Mouse (Mus musculus) stomach, embryonic 14.5 days (tissue): ENCODE measurements around the gene Rxfp3. TPM values are rescaled to one million over a fixed set of nuclear protein-coding genes. Genes with fewer than 3 reads are reported as not detected.
A peak's percentile ranks its signal among the peaks of the same experiment; 100 is the strongest.

Experiments used
- ATAC-seq: fragments of 200-750 bp; cut with Nextera tagmentation; 2 replicates; pipeline ENCODE4 v1.8.0; 2017; ENCODE audit warnings: low read depth, moderate TSS enrichment; ENCODE audit not compliant: insufficient number of reproducible peaks, insufficient read depth, low FRiP score
- H3K27ac ChIP-seq: fragments of 300-500 bp; sonication (generic); 2 replicates; pipeline ENCODE4 v1.5.1; 2014; ENCODE audit warnings: mild to moderate bottlenecking, low read length, moderate library complexity, mixed read lengths
- H3K27me3 ChIP-seq: fragments of 300-500 bp; sonication (generic); 2 replicates; pipeline ENCODE4 v1.6.1; 2014; ENCODE audit warnings: low read length, control low read depth, mixed read lengths; ENCODE audit not compliant: control insufficient read depth, insufficient read depth
- H3K36me3 ChIP-seq: fragments of 300-500 bp; sonication (generic); 2 replicates; pipeline ENCODE4 v1.6.1; 2014; ENCODE audit warnings: mild to moderate bottlenecking, control low read depth, low read length, moderate library complexity, mixed read lengths; ENCODE audit not compliant: control insufficient read depth, insufficient read depth
- H3K4me1 ChIP-seq: fragments of 300-500 bp; sonication (generic); 2 replicates; pipeline ENCODE4 v1.6.1; 2014; ENCODE audit warnings: low read length, control low read depth, mixed read lengths; ENCODE audit not compliant: control insufficient read depth, insufficient read depth
- H3K4me2 ChIP-seq: fragments of 300-500 bp; sonication (generic); replicated peaks from 2 replicates; pipeline ENCODE4 v1.6.1; 2014; ENCODE audit warnings: low read depth, low read length, control low read depth
- H3K4me3 ChIP-seq: fragments of 300-500 bp; sonication (generic); 2 replicates; pipeline ENCODE4 v1.5.1; 2014; ENCODE audit warnings: low read depth, low read length, control low read depth
- H3K9ac ChIP-seq: fragments of 300-500 bp; sonication (generic); replicated peaks from 2 replicates; pipeline ENCODE4 v1.6.1; 2014; ENCODE audit warnings: low read depth, mild to moderate bottlenecking, control low read depth, low read length, moderate library complexity, mixed read lengths
- H3K9me3 ChIP-seq: fragments of 300-500 bp; sonication (generic); 2 replicates; pipeline ENCODE4 v1.6.1; 2016; ENCODE audit warnings: low read depth, low read length, control low read depth; ENCODE audit not compliant: control insufficient read depth
- WGBS: fragments of 180-500 bp; shearing (Covaris S2); extraction: QIAGEN DNeasy Blood & Tissue Kit; methylation state at CpG from one replicate; pipeline ENCODE4 v1.1.7; 2014; 5-methylcytosine and 5-hydroxymethylcytosine counted together
- polyA plus RNA-seq: library from polyadenylated mRNA; unstranded; fragments of >200 nt; fragmentation: Nextera tagmentation; extraction: Ambion mirVana; gene quantifications from 2 replicates; pipeline ENCODE4 v1.2.1, GENCODE M21; 2014

The Rxfp3 gene
- 0.10 and 0.13 TPM in 2 replicates for polyA plus RNA-seq

GRCm38 (mm10) chr15:11037711-11038110, at the start of gene Rxfp3:
Rxfp3 (minus strand) TSS chr15:11037991.
- H3K36me3 ChIP-seq = no peaks in the 10 kb centered on the region
- peaks cover 15% of the 10 kb centered on the region; the same call in 1 of the 2 replicates for H3K4me1 ChIP-seq
- H3K4me2 ChIP-seq = peak within 1 kb of the TSS; percentile 55
- no peak for ATAC-seq
- 4% methylated on average over 16 of the region's 16 CpGs for WGBS
- H3K27me3 ChIP-seq = peaks cover 37% of the 10 kb centered on the region
- H3K9me3 ChIP-seq = no peaks in the 10 kb centered on the region
- no peak within 1 kb of the TSS for H3K27ac ChIP-seq
- no peak within 1 kb of the TSS for H3K9ac ChIP-seq
- peak within 1 kb of the TSS; percentile 28 for H3K4me3 ChIP-seq

GRCm38 (mm10) chr15:11084993-11085365, 47.2 kb upstream of the Rxfp3 start:
- H3K9me3 ChIP-seq = no peaks in the 10 kb centered on the region
- peaks cover 4% of the 10 kb centered on the region; the same call in 1 of the 2 replicates for H3K4me1 ChIP-seq
- H3K4me3 ChIP-seq = no peak overlapping the region
- 20% methylated on average over 1 of the region's 1 CpGs for WGBS
- no peaks in the 10 kb centered on the region for H3K36me3 ChIP-seq
- no peak overlapping the region for H3K4me2 ChIP-seq
- H3K27me3 ChIP-seq = no peaks in the 10 kb centered on the region
- no peak overlapping the region for H3K27ac ChIP-seq
- H3K9ac ChIP-seq = no peak overlapping the region
- no peak for ATAC-seq

GRCm38 (mm10) chr15:11084241-11084992, 46.6 kb upstream of the Rxfp3 start:
- Histone ChIP-seq H3K4me2 (no peak overlapping the region), H3K27ac (no peak overlapping the region; the same call in 1 of the 2 replicates), H3K9me3 (no peaks in the 10 kb centered on the region), H3K4me3 (no peak overlapping the region), H3K27me3 (no peaks in the 10 kb centered on the region), H3K36me3 (no peaks in the 10 kb centered on the region), H3K9ac (no peak overlapping the region), H3K4me1 (peaks cover 4% of the 10 kb centered on the region; the same call in 1 of the 2 replicates)
- ATAC-seq = no peak
- 18% methylated on average over 9 of the region's 9 CpGs for WGBS

GRCm38 (mm10) chr15:11083678-11084077, 45.9 kb upstream of the Rxfp3 start:
- Histone ChIP-seq H3K9ac (no peak overlapping the region), H3K4me3 (no peak overlapping the region), H3K27ac (no peak overlapping the region), H3K9me3 (no peaks in the 10 kb centered on the region), H3K4me2 (no peak overlapping the region), H3K27me3 (no peaks in the 10 kb centered on the region), H3K36me3 (no peaks in the 10 kb centered on the region), H3K4me1 (peaks cover 4% of the 10 kb centered on the region; the same call in 1 of the 2 replicates)
- ATAC-seq = no peak
- WGBS = 85% methylated on average over 3 of the region's 3 CpGs

DNA sequence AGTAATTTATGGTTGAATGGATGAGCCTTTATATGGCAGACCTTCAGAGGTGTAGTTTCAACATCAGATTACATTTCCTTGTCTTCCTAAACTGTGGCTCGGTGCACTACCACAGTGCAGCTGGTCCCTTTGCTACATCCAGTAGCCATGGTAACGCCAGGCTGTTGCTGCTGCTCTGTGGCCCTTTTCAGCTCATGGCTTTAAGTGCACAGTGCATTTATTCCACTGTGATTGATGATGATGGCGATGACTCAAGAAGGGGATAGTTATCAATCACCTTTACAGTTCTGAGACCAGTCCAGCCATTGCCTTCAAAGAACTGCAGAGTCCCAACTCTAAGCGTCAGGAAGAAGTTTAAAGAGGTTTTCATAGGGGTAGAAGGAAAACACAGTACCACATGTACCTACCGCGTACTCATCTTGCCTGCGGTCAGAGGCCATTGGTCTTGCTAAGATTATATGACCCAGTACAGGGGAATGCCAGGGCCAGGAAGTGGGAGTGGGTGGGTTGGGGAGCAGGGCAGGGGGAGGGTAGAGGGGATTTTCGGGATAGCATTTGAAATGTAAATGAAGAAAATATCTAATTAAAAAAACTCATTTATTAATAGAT, 45.3 kb upstream of the Rxfp3 start:
- Histone ChIP-seq H3K27me3 (no peaks in the 10 kb centered on the region), H3K36me3 (no peaks in the 10 kb centered on the region), H3K9me3 (no peaks in the 10 kb centered on the region), H3K4me3 (no peak overlapping the region), H3K27ac (no peak overlapping the region), H3K4me2 (no peak overlapping the region), H3K4me1 (peaks cover 4% of the 10 kb centered on the region; the same call in 1 of the 2 replicates), H3K9ac (no peak overlapping the region)
- WGBS = 31% methylated on average over 8 of the region's 8 CpGs
- no peak; the same call in 1 of the 2 replicates for ATAC-seq

- Histone ChIP-seq H3K4me3 (no peak overlapping the region), H3K9ac (no peak overlapping the region), H3K36me3 (no peaks in the 10 kb centered on the region), H3K4me1 (no peaks in the 10 kb centered on the region), H3K27me3 (no peaks in the 10 kb centered on the region), H3K4me2 (no peak overlapping the region), H3K9me3 (no peaks in the 10 kb centered on the region), H3K27ac (no peak overlapping the region)
- 84% methylated on average over 3 of the region's 3 CpGs for WGBS
- ATAC-seq = no peak
Observed at GRCm38 (mm10) chr15:11075726-11076361, 38.1 kb upstream of the Rxfp3 start.

DNA sequence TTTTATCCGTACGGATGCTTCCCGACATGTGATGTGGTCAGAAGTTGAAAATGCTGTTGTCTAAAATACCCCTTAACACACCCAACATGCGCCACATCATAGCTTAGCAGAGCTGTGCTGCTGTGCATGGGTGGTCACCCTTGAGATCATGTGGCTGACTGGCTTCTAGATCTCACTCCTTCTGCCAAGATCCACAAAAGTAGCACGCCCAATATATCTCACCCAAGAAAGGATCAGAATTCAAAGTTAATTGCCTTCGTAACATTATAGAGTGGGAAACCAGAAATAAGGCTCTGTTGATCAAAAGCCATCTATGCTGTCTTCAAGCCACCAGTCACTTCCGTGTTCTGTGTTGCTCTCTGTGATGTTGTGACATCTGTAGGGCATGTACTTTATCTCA, 30.1 kb upstream of the Rxfp3 start:
- H3K4me2 ChIP-seq = no peak overlapping the region
- H3K27me3 ChIP-seq = no peaks in the 10 kb centered on the region
- no peak overlapping the region for H3K9ac ChIP-seq
- no peaks in the 10 kb centered on the region for H3K9me3 ChIP-seq
- ATAC-seq = no peak
- H3K4me3 ChIP-seq = no peak overlapping the region
- H3K4me1 ChIP-seq = peaks cover 5% of the 10 kb centered on the region; the same call in 1 of the 2 replicates
- no peak overlapping the region for H3K27ac ChIP-seq
- 87% methylated on average over 7 of the region's 7 CpGs for WGBS
- H3K36me3 ChIP-seq = no peaks in the 10 kb centered on the region

- H3K4me1 ChIP-seq = peaks cover 5% of the 10 kb centered on the region; the same call in 1 of the 2 replicates
- H3K27ac ChIP-seq = peak overlapping the region; percentile 18; the same call in 1 of the 2 replicates
- no peak overlapping the region for H3K9ac ChIP-seq
- H3K4me2 ChIP-seq = peak overlapping the region; percentile 82
- no peak for ATAC-seq
- H3K4me3 ChIP-seq = peak overlapping the region; percentile 40
- WGBS = 10% methylated on average over 5 of the region's 5 CpGs
- no peaks in the 10 kb centered on the region for H3K36me3 ChIP-seq
- H3K27me3 ChIP-seq = no peaks in the 10 kb centered on the region
- H3K9me3 ChIP-seq = no peaks in the 10 kb centered on the region
Observed at GRCm38 (mm10) chr15:11066299-11066698, 28.5 kb upstream of the Rxfp3 start.
